Mouse (Mus musculus) neural tube, embryonic 14.5 days (tissue): ENCODE data around the gene Ess2. TPM values are rescaled to one million over a fixed set of nuclear protein-coding genes. Genes with fewer than 3 reads are reported as not detected.
A peak's percentile ranks its signal among the peaks of the same experiment; 100 is the strongest.

Source experiments
- ATAC-seq: fragments of 200-750 bp; cut with Nextera tagmentation; 2 replicates; pipeline ENCODE4 v1.8.0; 2017; ENCODE audit warnings: low read depth, mild to moderate bottlenecking, moderate TSS enrichment, moderate library complexity
- H3K27ac ChIP-seq: fragments of 300-500 bp; sonication (generic); 2 replicates; pipeline ENCODE4 v1.5.1; 2014; ENCODE audit warnings: low read depth, mild to moderate bottlenecking, control low read depth, low read length, moderate library complexity, mixed read lengths
- H3K27me3 ChIP-seq: fragments of 300-500 bp; sonication (generic); 2 replicates; pipeline ENCODE4 v1.6.1; 2014; ENCODE audit warnings: low read length; ENCODE audit not compliant: control insufficient read depth, insufficient read depth
- H3K36me3 ChIP-seq: fragments of 300-500 bp; sonication (generic); 2 replicates; pipeline ENCODE4 v1.6.1; 2014; ENCODE audit warnings: low read length, mixed read lengths; ENCODE audit not compliant: control insufficient read depth, insufficient read depth
- H3K4me1 ChIP-seq: fragments of 300-500 bp; sonication (generic); 2 replicates; pipeline ENCODE4 v1.6.1; 2014; ENCODE audit warnings: low read length; ENCODE audit not compliant: control insufficient read depth, insufficient read depth
- H3K4me2 ChIP-seq: fragments of 300-500 bp; sonication (generic); 2 replicates; pipeline ENCODE4 v1.6.1; 2014; ENCODE audit warnings: mild to moderate bottlenecking, low read depth, low read length, control low read depth
- H3K4me3 ChIP-seq: fragments of 300-500 bp; sonication (generic); 2 replicates; pipeline ENCODE4 v1.5.1; 2014; ENCODE audit warnings: low read depth, low read length, control low read depth, mixed read lengths
- H3K9ac ChIP-seq: fragments of 300-500 bp; sonication (generic); replicated peaks from 2 replicates; pipeline ENCODE4 v1.6.1; 2014; ENCODE audit warnings: low read depth, mild to moderate bottlenecking, control low read depth, low read length, mixed read lengths
- H3K9me3 ChIP-seq: fragments of 300-500 bp; sonication (generic); 2 replicates; pipeline ENCODE4 v1.6.1; 2016; ENCODE audit warnings: low read length; ENCODE audit not compliant: control insufficient read depth
- WGBS: fragments of 180-500 bp; shearing (Covaris S2); extraction: QIAGEN DNeasy Blood & Tissue Kit; methylation state at CpG from one replicate; pipeline ENCODE4 v1.1.7; 2014; 5-methylcytosine and 5-hydroxymethylcytosine counted together
- polyA plus RNA-seq: library from polyadenylated mRNA; unstranded; fragments of >200 nt; fragmentation: Nextera tagmentation; extraction: Ambion mirVana; gene quantifications from 2 replicates; pipeline ENCODE4 v1.2.1, GENCODE M21; 2014

The Ess2 gene
- polyA plus RNA-seq, 1 experiment from 2014 or later, result 42.4 TPM

DNA sequence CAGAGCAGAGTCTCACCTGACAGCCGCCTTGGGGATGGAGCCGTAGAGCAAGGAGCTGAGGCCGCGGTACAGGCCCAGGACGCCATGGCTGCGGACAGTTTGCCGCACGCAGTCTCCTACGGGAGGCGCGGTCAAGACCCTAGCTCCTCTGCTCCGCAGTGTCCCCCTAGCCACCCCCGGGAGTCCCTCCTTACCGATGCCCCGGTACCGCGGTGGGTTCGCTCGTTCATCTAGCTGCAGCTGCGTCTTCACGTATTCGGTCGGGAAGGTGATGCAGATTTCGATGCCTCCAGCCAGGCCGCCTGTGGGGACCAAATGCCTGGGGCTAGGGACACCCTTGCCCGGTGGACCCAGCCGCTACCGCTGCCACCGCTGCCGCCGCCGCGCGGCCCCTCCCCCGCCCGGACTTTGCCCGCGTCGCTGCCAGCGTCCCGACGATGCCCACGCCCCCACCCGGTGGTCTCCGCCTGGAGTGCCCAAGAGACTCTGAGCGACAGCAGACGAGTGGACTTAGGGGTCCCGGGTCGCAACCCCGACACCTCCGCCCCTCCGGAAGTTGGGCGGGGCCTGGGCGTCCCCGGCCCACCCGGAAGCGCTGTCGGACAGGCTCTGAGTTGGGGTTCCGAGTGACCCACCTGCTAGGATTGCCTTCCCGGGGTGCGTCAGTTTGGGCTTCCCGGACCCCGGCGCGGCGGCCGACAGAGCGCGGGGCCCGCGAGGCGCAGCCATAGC lies 16.4 kb upstream of the Ess2 start:
- Histone ChIP-seq H3K27ac (peak overlapping the region; percentile 79), H3K4me3 (peak overlapping the region; percentile 65), H3K9me3 (no peaks in the 10 kb centered on the region), H3K9ac (peak overlapping the region; percentile 87), H3K36me3 (peaks cover 11% of the 10 kb centered on the region), H3K27me3 (no peaks in the 10 kb centered on the region), H3K4me1 (peaks cover 21% of the 10 kb centered on the region), H3K4me2 (peak overlapping the region; percentile 74)
- ATAC-seq, result peak; percentile 49
- WGBS, result under 1% methylated on average over 65 of the region's 72 CpGs

DNA sequence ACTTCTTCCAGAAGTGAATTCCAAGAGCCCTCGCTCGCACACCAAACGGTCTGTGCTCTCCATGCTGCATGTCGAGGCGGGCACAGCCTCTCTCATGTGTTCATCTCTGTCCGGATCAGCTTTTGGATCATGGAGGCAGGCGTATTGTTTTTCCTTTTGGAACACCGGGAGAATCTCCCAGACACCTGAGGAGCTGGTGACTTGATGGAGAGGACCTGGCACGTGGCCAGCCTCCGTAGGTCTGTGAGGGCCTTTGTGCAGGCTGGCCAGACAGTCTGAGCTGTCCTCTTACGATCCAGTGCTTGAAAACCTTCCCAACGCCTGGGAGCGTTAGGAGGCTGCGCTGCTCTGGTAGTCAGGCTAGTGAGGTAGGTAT lies 11.0 kb upstream of the Ess2 start:
- peak; percentile 10; the same call in 1 of the 2 replicates for ATAC-seq
- H3K27ac ChIP-seq, result peak overlapping the region; percentile 92
- H3K27me3 ChIP-seq, result peaks cover 4% of the 10 kb centered on the region; the same call in 1 of the 2 replicates
- peak overlapping the region; percentile 92 for H3K9ac ChIP-seq
- H3K36me3 ChIP-seq, result peaks cover 11% of the 10 kb centered on the region
- H3K4me1 ChIP-seq, result peaks cover 31% of the 10 kb centered on the region
- under 1% methylated on average over 14 of the region's 14 CpGs for WGBS
- H3K9me3 ChIP-seq, result no peaks in the 10 kb centered on the region
- H3K4me3 ChIP-seq, result peak overlapping the region; percentile 77
- H3K4me2 ChIP-seq, result peak overlapping the region; percentile 98

DNA sequence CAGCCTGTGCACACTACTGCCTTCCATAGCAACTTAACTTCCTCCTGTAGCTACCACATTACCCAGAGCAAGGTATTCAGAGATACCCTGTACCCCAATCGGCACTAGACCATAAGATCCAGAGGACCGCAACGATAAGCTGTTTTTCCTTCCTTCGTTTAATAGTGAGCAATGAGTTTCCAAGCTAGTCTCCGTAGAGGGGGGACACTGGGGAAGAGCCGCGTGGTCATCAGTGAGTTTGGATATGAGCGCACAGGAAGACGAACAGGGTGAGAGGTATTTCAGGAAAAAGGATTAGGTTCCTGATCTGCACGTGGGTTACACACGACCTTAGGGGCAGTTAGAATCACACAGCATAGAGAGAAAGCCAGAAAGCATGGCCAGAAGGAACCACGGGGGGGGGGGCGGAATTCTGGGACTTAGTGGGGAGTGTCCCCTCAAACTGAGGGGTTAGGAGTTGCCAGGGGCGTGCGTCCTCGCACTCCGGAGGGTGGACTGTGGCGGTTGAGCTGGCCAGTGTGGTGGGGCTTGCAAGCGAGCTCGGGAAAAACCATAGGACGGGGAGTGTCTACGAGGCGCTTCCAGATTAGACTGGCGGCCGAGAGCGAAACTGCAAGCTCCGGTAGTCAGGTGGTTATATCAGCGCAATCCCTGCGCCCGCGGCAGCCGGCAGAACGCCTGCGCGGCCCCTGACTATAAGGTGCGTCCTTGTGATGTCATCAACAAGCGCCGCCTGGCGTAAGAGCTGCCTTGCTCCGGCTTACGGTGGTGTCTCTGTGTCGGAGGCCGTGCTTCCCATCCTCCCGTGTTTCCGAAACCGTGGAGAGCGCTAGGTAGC lies 10.4 kb upstream of the Ess2 start:
- Histone ChIP-seq H3K27ac (peak overlapping the region; percentile 92), H3K4me1 (peaks cover 25% of the 10 kb centered on the region), H3K27me3 (peaks cover 6% of the 10 kb centered on the region; the same call in 1 of the 2 replicates), H3K36me3 (peaks cover 11% of the 10 kb centered on the region), H3K4me2 (peak overlapping the region; percentile 98), H3K4me3 (peak overlapping the region; percentile 77), H3K9ac (peak overlapping the region; percentile 92), H3K9me3 (no peaks in the 10 kb centered on the region)
- ATAC-seq, result peak; percentile 94
- 2% methylated on average over 47 of the region's 47 CpGs for WGBS

DNA sequence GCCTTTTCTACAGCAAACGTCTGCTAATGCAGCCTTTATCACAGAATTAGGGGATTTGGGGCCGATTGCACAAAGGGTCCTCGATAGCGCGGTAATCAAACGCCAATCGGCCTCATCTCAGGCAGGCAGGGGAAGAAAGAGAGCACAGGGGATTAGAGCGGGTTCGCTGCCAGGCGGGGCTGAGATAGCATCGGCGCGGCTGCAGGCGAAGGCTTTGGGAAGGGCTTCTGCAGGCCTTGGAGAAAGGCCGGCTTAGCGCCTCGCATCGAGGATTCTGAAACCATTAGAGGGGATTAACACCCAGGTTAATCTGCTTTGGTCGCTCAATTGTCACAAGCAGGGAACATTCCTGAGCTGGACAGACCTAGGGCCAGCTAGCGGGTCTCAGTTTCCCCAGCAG lies 9.4 kb upstream of the Ess2 start:
- no peak overlapping the region for H3K4me3 ChIP-seq
- H3K27ac ChIP-seq, result no peak overlapping the region
- 13% methylated on average over 20 of the region's 20 CpGs for WGBS
- H3K9ac ChIP-seq, result no peak overlapping the region; the same call in 1 of the 2 replicates
- no peaks in the 10 kb centered on the region for H3K9me3 ChIP-seq
- H3K36me3 ChIP-seq, result peaks cover 6% of the 10 kb centered on the region
- no peak for ATAC-seq
- peak overlapping the region; percentile 0; the same call in 1 of the 2 replicates for H3K4me2 ChIP-seq
- H3K4me1 ChIP-seq, result peaks cover 18% of the 10 kb centered on the region
- H3K27me3 ChIP-seq, result peaks cover 16% of the 10 kb centered on the region

DNA sequence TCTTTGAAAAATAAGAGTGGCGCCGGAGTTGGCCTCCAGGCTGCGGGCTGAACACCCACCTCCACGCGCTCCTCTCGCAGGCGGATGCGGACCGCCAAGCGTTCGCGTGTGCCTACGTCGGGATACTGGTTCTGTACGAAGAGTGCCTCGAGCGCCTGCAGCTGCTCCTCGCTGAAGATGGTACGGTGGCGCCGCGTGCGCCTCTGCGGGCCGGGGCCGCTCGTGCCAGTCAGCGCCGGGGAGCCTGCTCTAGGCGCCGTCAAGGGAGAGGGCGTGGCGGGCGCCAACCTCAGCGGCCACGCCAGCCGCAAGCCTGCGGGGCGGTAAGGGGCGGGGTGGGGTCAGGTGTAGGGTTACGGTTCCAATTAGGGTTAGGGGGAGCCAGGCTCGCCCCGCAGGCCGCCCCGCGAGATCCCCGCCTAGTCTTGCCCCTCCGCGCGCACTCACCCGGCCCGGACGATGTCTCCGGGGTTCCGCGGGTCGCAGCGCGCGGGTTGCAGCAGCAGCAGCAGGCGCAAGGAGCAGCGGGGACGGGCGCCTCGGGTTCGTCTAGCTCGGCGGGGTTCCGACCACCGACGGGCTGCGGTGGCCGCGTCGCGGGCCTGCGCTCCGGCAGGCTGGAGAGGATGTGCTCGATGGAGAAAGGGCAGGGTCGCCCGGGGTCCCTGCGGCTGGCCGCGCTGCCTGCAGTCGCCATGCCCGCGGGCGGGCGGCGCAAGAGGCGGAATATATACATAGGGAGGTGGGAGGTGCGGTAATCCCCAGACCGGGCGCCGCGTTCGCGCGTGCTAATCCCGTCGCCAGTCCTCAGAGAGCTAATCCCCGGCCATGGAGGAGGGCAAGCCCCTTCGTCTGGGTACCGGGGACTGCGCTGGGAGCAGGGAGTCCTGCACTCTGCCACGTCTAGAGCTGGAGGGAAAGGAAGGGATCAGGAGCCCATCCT lies 3.4 kb upstream of the Ess2 start, which contains the start of gene Gsc2:
Gene Gsc2 (minus strand): TSS at position 753 of the 943 bp plus-strand sequence.
- Histone ChIP-seq H3K9me3 (no peaks in the 10 kb centered on the region), H3K9ac (peak within 1 kb of the TSS; percentile 32; the same call in 1 of the 2 replicates), H3K27ac (no peak within 1 kb of the TSS), H3K4me3 (peak within 1 kb of the TSS; percentile 28), H3K27me3 (peaks cover 42% of the 10 kb centered on the region), H3K36me3 (no peaks in the 10 kb centered on the region), H3K4me2 (peak within 1 kb of the TSS; percentile 44), H3K4me1 (peaks cover 12% of the 10 kb centered on the region)
- ATAC-seq, result no peak
- WGBS, result 1% methylated on average over 98 of the region's 106 CpGs

DNA sequence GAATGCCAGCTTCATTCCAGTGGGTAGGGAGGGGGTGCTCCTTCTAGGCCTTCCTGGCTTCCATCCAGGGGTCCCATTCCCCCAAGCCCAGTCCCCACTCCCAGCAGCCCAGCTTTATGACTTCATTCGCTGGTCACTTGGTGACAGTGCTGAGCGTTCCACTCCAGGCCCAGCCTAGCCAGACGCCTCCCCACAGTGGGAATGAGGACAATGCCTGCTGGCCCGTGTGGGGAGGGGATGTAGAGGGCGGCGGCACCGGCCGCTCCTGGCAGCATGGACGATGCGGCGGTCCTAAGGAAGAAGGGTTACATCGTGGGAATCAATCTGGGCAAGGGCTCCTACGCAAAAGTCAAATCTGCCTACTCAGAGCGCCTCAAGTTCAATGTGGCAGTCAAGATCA lies 12.7 kb downstream of the Ess2 start, which contains the start of the genes Dgcr2 and Tssk2:
Gene Dgcr2 (minus strand): TSS at position 101 of the 400 bp plus-strand sequence.
Gene Tssk2 (plus strand): TSS at position 176 of the 400 bp plus-strand sequence.
- no peak within 1 kb of the TSS for H3K4me2 ChIP-seq
- H3K27me3 ChIP-seq, result no peaks in the 10 kb centered on the region
- no peak within 1 kb of the TSS for H3K9ac ChIP-seq
- H3K4me1 ChIP-seq, result no peaks in the 10 kb centered on the region
- no peak within 1 kb of the TSS for H3K4me3 ChIP-seq
- peaks cover 29% of the 10 kb centered on the region for H3K36me3 ChIP-seq
- ATAC-seq, result no peak
- H3K27ac ChIP-seq, result no peak within 1 kb of the TSS
- whole genome bisulfite sequencing, result 92% methylated on average over 14 of the region's 14 CpGs
- no peaks in the 10 kb centered on the region for H3K9me3 ChIP-seq

DNA sequence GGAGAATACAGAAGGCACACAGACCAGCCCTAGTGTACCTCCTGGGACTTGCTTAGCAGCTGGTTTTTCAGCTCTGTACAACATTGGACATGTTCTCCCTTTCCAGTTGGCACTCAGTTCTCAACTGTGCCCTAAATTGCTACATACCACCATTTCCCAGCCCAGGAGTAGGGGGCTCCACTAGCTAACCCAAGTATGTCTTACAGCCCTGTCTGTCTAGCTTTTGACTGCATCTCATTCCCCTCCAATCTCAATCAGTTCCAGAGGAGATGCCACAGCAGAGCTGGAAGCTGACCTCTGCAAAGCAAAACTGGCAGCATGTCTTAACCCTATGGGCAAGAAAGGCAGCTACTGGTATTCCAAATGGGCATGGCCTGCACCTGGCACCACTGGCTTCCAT lies 15.1 kb downstream of the Ess2 start:
- Histone ChIP-seq H3K4me3 (no peak overlapping the region), H3K4me1 (0 out of 2 replicates have a peak, but pooled peaks cover 4% of the 10 kb centered on the region), H3K27ac (no peak overlapping the region), H3K36me3 (peaks cover 5% of the 10 kb centered on the region), H3K9me3 (no peaks in the 10 kb centered on the region), H3K27me3 (no peaks in the 10 kb centered on the region), H3K9ac (no peak overlapping the region), H3K4me2 (no peak overlapping the region)
- ATAC-seq, result no peak

DNA sequence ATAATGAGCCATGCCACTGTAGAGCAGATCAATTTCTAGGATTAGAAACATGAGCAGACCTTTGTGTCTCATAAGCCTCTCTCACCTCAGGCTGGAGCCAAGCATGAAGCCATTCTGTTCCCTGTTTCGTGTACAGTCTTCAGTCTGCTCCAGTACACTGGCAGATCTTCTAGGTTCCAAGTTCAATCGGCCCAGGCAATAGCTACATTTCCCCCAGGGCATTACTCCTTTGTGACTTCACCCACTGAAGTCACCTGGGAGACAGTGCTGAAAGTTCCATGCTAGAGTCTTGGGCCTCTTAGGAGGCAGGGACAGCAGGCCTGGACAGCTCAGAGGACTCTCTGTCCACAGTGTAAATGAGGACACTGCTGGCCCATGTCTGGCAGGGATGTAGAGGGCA lies 17.2 kb downstream of the Ess2 start, which contains the start of gene Tssk1:
Gene Tssk1 (plus strand): TSS at position 301 of the 400 bp plus-strand sequence.
- no peak within 1 kb of the TSS for H3K27ac ChIP-seq
- ATAC-seq, result no peak
- no peaks in the 10 kb centered on the region for H3K36me3 ChIP-seq
- H3K4me3 ChIP-seq, result no peak within 1 kb of the TSS
- H3K4me2 ChIP-seq, result no peak within 1 kb of the TSS
- H3K4me1 ChIP-seq, result peaks cover 17% of the 10 kb centered on the region
- WGBS, result 89% methylated on average over 2 of the region's 2 CpGs
- no peaks in the 10 kb centered on the region for H3K9me3 ChIP-seq
- no peak within 1 kb of the TSS for H3K9ac ChIP-seq
- H3K27me3 ChIP-seq, result no peaks in the 10 kb centered on the region
